Mouse (Mus musculus) layer of hippocampus, postnatal 25 days (tissue): ENCODE results near the gene Poll. TPM values are rescaled to one million over a fixed set of nuclear protein-coding genes. Genes with fewer than 3 reads are reported as not detected.
A peak's percentile ranks its signal among the peaks of the same experiment; 100 is the strongest.

Experiments used
- DNase-seq, 2 experiments: peaks; one replicate each; pipeline ENCODE4 v3.0.0; 2022; ENCODE audit warnings: mixed read lengths in 2 of 2, low spot score in 1 of 2; ENCODE audit errors: extremely low spot score in 1 of 2
- total RNA-seq, 2 experiments: library from RNA; stranded (reverse); gene quantifications; 2 replicates each; pipeline ENCODE4 v1.2.3; 2021

The Poll gene
- total RNA-seq = 1 to 10 TPM; 8.3 to 9.4 TPM

DNA sequence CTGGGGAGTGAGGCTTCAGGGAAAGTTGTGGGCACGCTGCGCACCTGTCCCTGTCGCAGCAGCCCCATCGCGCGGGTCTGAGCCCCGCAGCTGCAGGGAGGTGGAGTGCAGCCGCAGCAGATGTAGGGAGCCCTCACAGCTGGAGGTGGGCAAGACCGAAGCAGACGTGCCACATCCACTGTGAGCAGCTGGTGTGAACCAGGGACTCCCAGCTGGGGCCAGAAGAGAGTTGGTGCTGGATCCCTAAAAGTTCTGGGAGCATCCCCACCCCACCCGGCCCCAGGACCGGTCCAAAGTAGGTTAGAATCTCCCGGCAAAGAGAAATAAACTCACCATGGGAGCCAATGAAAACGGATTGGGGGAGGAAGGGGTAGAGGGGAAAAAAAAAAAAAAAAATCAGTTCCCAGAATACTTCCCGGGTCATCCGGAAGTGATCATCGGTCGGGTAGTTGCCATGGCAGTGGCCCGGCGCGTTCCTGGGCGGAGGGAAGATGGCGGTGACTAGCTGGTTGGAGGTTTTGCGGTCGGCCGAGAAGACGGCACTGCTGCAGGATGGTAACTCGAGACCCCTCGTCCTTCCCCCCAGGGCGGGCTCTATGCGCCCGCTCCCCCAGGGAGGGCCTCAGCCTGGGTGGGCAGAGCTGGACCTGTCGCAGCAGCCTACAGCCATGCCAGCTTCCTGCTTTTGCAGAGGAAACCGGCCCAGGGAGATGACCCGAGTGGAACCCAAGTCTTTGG, at the start of gene Poll, which contains the start of gene Gm17018:
Gene Poll (minus strand): TSS at position 379 of the 738 bp plus-strand sequence.
Gene Gm17018 (plus strand): TSS at position 463 of the 738 bp plus-strand sequence.
- DNase-seq = peak; percentile 66 to 76

DNA sequence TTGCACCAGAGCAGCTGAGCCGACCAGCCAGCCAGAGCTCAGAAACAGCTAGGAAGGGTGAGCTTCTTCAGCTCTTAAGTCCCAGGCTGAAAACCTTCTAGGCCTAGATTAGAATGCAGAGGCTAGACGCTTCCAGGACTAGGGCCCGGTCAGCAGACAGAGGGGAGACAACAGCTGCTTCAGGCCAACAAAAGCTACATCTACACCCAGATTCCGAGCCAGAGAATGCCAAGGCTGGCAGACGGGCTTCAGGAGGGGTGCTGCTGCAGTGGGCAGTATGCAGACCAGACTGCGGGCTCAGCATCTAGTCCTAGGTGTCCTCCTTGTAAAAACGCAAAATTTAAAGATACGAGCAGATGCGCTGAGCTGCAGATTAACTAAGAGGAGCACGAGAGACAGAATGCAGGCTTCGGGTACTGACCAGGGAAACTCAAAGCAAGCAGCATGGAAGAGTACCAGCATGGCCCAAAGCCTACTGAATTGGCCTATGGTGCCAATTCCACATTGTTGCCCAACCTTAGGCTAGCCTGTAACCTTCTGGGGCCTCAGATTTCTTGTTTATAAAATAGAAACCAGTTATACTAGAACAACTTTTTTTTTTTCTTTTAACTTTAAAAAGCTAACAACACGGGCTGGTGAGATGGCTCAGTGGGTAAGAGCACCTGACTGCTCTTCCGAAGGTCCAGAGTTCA, 48.5 kb upstream of the Poll start:
- no peak for DNase-seq

DNA sequence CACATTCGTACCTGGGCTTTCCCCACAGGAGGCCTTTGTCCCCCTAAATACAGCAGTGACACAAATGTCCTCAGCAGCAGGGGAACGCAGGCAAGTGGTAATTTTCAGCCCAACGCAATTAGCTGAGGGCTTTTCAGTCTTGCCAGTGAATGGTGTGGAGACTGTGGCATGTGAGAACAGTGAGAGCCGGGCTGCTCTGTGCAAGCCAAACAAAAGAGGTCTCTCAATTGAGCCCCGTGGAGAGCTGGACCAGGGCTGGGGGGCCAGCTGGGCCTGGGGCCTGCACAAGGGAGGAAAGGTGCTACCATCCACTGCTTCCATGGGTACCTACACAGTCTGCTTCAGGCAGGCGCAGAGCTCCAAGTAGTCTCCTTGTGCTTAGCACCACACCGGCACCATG, 47.1 kb upstream of the Poll start:
- no peak for DNase-seq

- DNase-seq = no peak
Measured at GRCm38 (mm10) chr19:45606701-45607100, 46.4 kb upstream of the Poll start.

DNA sequence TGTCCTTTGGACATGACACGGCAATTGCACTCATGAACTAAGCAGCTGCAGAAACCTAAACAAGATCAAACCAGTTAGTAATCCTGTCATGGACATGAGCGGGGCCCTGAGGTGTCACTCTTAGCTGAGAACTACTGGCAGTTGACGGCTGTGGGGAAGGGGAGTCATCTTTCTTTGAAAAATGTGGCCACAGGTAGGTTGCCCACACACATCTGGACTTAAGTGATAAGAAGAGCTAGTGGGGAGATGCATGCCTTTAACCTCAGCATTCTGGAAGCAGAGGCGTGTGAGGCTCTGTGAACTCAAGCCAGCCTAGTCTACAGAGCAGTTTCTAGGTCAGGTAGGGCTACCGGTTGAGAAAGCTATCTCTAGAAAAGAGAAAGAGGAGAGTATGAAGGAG, 42.3 kb upstream of the Poll start:
- no peak for DNase-seq

- no peak for DNase-seq
Measured at GRCm38 (mm10) chr19:45597106-45597505, 36.8 kb upstream of the Poll start.

GRCm38 (mm10) chr19:45596434-45596833, 36.1 kb upstream of the Poll start:
- DNase-seq = no peak

DNA sequence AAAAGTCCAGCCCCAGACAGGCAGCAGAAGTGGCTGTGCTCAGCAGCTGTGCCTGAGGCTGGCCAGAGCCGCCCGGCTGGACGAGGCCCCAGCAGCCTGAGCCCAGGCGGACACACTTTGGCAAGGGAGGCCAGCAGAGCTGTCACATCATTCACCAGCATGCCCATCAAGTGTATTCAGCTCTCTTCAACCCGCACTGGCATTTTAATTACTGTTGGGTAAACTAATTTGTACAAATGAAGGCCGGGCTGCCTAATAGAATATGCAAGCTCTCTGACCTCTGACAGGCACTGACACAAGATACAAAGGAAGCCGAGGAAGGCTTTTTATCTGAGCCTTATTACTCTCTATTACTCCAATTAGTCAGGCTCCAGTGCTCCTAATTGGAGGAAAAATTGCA, 35.7 kb upstream of the Poll start:
- no peak for DNase-seq

- no peak for DNase-seq
Measured at GRCm38 (mm10) chr19:45595481-45595880, 35.1 kb upstream of the Poll start.

DNA sequence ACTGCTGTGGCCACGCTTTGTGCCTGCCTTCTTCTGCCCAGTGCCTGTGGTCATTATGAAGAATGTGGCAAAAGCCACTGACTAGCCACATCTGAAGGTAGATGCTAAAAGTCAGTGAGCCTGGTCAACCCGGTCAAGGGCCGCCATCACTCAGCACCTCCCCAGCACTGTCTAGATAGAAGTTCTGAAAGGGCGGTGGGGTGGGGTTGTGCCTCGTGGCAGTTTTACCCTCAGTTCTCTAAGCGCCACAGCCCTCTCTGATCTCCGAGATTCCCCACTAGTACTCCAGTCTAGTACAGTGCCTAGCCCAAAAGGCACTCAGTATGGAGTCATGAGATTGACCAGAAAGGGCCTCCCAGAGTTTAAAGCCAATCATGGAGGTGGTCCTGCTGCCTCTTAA, 33.7 kb upstream of the Poll start:
- no peak for DNase-seq

DNA sequence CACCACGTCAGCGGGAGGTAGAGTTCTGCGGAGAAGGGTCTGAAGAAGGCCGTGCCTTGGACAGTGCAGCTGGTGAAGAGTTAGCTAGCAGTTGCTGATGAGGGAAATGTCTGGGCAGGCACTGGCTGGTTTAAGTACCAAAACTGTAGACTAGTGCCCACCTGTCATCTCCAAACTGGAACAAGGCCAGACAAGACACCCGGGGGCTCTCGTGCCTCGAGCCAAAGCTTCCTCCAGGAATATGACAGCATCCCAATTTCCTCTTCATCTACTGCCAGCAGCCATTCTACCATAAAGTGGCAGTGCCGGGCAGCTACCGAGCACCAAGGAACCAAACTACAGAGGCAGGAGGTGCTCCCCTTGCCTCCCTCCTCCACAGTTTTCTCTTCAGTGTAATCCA, 32.6 kb upstream of the Poll start:
- DNase-seq = no peak

DNA sequence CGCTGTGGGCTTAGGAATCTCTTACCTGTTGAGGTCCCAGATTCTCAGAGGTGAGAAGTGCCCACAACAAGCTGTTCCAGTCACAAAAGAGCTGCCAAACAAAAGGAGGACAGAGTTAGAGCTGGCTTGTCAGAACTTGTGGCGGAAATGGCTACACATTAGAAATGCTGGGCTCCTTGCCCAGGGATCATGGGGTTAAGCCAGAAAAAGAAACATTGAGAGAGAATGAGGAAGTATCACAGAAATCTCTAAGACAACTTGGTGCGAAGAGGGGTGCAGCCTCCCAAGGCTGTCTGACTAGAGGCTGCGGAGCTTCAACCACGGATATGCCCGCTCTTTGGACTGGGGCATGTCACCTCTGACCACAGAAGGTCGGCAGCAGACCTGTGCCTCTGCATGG, 31.4 kb upstream of the Poll start:
- no peak for DNase-seq

DNA sequence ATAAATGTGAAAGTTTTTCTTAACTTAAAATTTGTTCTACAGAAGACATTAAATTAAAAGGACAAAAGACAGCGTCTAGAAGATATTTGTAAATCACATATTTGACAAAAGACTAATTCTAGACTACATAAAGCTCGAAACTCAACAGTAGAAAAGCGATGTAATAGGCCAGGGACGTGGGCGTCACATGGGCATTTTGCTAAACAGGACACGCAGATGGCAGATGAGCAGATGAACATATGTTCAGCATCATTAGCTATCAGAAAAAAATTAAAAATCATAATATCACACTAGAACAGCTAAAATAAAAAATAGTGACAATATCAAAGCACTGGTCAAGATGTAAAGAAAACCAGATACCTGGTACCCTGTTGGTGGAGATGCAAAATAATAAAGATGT, 29.4 kb upstream of the Poll start:
- no peak for DNase-seq

DNA sequence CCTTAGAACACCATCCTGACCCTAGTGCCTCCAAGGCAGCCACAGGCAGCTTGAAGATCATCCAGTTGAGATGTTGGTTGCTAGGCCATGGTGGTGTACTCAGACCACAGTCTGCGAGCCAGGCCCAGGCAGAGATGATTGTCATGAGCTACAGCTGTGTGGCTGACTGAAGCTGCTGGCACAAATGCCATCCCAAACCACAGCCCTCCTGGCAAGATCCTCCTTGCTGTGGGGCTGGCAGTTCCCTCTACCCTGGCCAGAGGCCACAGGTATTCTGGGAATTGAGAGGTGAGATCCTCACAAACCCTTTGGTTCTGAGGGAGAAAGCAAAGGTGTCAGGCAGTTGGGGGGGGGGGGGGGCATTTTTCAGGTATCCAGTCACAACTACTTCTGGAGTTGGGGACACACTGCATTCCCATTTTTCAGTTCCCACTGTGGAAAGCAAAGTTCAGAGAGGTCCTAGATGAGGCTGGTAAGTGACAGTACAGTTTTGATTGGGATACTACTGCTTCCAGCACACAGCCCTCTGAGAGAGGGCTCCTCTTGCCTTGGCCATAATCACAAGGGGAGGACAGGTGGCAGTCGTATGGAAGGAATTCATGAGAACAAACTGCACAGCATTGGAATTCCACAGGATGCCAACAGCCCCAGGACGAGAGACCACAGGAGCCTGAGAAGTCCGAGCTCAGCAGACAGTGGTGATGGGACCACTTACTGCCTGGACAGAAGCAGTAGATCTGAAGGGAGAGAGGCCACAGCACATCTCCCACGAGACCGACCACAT, 27.4 kb upstream of the Poll start:
- no peak for DNase-seq

DNA sequence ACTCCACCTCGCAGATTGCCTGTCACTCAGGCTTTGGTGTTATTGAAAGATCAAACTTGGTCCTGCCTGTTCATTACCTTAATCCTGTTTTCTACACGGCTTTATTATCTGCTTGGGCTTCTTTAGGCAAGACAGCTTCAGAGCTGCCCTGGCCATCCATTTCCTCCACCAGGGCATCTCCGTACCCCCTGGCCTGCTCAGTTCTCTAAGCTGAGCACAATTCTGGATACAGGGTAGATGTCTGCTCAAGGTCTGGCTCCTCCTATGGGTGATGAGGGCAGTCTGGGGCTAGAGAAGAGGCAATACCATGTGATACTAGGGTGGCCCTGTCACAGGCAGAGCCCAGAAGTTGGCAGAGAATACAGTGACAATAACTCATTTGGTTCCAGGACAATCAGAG, 26.5 kb upstream of the Poll start:
- DNase-seq = no peak

DNA sequence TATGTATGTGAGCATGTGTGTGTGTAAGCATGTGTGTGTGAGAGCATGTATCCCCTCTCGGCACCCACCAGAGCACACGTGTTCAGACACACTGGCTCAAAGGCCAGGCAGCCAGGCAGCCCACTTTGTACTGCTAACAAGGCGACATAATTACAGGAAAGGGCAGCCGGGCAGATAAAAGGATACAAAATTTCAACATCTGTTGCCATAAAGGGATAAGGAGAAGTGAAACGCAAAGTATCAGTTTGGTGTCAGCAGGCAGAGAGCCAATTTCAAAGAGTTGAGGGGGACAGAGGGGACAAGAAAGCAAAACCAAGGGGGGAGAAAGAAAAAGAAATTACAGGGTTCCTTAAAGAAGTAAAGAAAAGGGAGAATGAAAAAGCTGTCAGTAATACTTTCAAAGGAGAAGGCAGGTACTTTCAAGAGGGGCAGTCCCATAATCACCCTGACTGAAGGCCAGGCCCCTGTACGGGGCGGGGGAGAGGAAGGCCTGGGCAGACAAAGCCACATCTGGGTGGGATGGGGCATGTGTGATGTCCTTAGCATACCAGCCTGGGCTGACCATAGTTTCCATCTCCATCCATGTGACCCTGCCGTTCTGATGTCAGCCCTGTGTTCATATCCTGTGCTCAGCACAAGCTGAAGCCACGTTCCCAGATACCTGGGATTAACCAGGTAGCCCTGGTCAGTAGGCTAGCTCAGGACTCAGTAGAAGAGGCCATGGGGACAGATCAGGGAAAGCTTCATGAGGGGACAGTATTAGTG, 24.7 kb upstream of the Poll start:
- no peak for DNase-seq

GRCm38 (mm10) chr19:45583136-45583535, 22.8 kb upstream of the Poll start:
- DNase-seq = no peak

DNA sequence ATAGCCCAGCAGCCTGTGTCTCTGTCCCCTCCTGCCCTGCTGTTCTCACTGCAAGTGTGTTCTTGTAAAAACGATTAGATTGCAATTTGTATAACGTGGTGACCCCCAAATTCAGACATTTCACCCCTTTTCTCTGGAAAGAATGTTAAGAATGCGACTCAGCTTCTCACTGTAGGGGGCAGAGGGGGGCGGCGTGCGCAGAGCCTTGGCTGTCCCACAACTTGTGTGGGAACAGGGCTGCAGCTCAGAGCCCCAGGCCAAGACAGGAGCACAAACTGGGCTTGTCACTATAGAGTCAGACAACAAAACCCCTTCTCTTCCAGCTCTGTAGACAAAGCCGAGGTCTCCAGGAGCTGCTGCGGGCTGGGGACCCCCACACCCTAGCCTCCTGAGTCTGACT, 21.8 kb upstream of the Poll start:
- DNase-seq = no peak

DNA sequence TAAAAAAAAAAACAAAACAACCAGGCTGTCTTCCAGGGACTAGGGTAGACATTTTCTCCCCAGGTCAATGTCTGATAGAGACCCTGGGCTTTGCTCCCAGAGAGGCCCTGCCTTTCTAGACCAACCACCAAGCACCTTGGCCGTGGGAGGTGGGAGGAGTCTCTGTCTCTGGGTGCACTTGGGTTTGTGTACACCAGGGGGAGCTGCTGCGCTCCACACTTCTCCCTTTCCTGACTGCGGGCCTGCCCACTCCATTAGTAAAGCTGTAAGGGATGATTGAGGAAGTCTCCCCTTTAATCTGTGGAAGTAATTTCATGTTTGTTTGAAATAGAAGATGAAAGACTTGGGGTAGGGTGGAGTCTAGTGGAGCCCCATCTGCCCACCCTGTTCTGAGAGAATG, 20.9 kb upstream of the Poll start:
- peak in 1 of 2 experiments; percentile 59 for DNase-seq

- no peak for DNase-seq
Measured at GRCm38 (mm10) chr19:45580235-45580634, 19.9 kb upstream of the Poll start.

DNA sequence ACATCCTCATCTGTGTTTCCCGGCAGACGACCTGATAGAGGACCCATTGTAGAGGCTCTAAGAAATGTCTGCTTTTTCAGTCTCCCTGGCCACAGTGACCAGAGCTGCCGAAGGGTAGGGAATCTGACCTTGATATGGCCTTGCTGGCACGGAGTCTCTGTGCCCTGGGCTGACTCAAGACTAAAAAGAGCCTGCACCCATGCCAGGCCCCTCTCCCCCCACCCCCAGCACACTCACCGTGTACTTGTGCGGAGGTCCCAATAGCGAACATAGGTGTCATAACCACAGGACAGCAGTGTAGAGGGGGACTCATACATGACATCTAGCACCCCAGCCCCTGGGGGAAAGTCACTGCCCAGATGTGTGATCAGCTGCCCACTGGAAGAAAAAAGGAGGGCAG, 19.1 kb upstream of the Poll start:
- DNase-seq = no peak
